Mouse (Mus musculus) MEL (cell line): ENCODE results near the gene Ak5.

ENCODE experiments used
- CTCF ChIP-seq, 3 experiments: IDR thresholded peaks in 2 of 3; conservative IDR thresholded peaks in 1 of 3; 2 replicates each; pipeline ENCODE4 v1.5.1; 2011 to 2012; ENCODE audit warnings: low read length in 3 of 3, low read depth in 2 of 3, mild to moderate bottlenecking in 2 of 3, improper control_type of control experiment in 1 of 3, inconsistent platforms in 1 of 3, mixed read lengths in 1 of 3, moderate library complexity in 1 of 3; ENCODE audit not compliant: control insufficient read depth in 1 of 3, insufficient read depth in 1 of 3, poor library complexity in 1 of 3, severe bottlenecking in 1 of 3
- EP300 ChIP-seq, 2 experiments: IDR thresholded peaks; 2 replicates each; pipeline ENCODE4 v1.6.1; 2011; ENCODE audit warnings: improper control_type of control experiment in 2 of 2, low read length in 2 of 2, low read depth in 1 of 2, mild to moderate bottlenecking in 1 of 2
- ETS1 ChIP-seq: IDR thresholded peaks from 2 replicates; pipeline ENCODE4 v1.6.1; 2012; ENCODE audit warnings: low read depth, mild to moderate bottlenecking, inconsistent platforms, low read length, improper control_type of control experiment, moderate library complexity
- HCFC1 ChIP-seq: IDR thresholded peaks from 2 replicates; pipeline ENCODE4 v1.6.1; 2012; ENCODE audit warnings: low read depth, mild to moderate bottlenecking, inconsistent platforms, low read length, improper control_type of control experiment, moderate library complexity
- POLR2A ChIP-seq, 2 experiments: IDR thresholded peaks; 2 replicates each; pipeline ENCODE4 v1.6.1; 2011 to 2012; ENCODE audit warnings: low read length in 2 of 2, mild to moderate bottlenecking in 2 of 2, control low read depth in 1 of 2, improper control_type of control experiment in 1 of 2, low read depth in 1 of 2, moderate library complexity in 1 of 2; ENCODE audit not compliant: control insufficient read depth in 1 of 2, insufficient read depth in 1 of 2, poor library complexity in 1 of 2
- SMC3 ChIP-seq: IDR thresholded peaks from 2 replicates; pipeline ENCODE4 v1.6.1; 2011; ENCODE audit warnings: low read depth, low read length, improper control_type of control experiment
- TAL1 ChIP-seq: IDR thresholded peaks from 2 replicates; pipeline ENCODE4 v1.6.1; 2012; ENCODE audit warnings: mild to moderate bottlenecking, inconsistent platforms, low read length, moderate library complexity, mixed read lengths
- USF2 ChIP-seq, 2 experiments: IDR thresholded peaks; 2 replicates each; pipeline ENCODE4 v1.6.1; 2011 to 2012; ENCODE audit warnings: improper control_type of control experiment in 2 of 2, low read length in 2 of 2, borderline replicate concordance in 1 of 2, inconsistent platforms in 1 of 2, low read depth in 1 of 2, mild to moderate bottlenecking in 1 of 2; ENCODE audit not compliant: insufficient read depth in 1 of 2
- ZMIZ1 ChIP-seq: IDR thresholded peaks from 2 replicates; pipeline ENCODE4 v1.6.1; 2012; ENCODE audit warnings: low read depth, mild to moderate bottlenecking, inconsistent platforms, low read length, improper control_type of control experiment, moderate library complexity

- TF ChIP-seq CTCF (IDR thresholded peaks at IDR 0.05 in 2 of 3, conservative IDR thresholded peaks at IDR 0.05 in 1 of 3; ENCODE audit: control insufficient read depth in 1 of 3, insufficient read depth in 1 of 3, low read depth in 2 of 3, low read length in 3 of 3, poor library complexity in 1 of 3, severe bottlenecking in 1 of 3) (no peak), ETS1 (no peak), POLR2A (IDR thresholded peaks at IDR 0.05; ENCODE audit: control insufficient read depth in 1 of 2, insufficient read depth in 1 of 2, low read depth in 1 of 2, low read length in 2 of 2, poor library complexity in 1 of 2) (no peak), TAL1 (no peak), HCFC1 (no peak), SMC3 (no peak), ZMIZ1 (no peak), EP300 (IDR thresholded peaks at IDR 0.05; ENCODE audit: low read depth in 1 of 2, low read length in 2 of 2) (no peak), USF2 (IDR thresholded peaks at IDR 0.05; ENCODE audit: borderline replicate concordance in 1 of 2, insufficient read depth in 1 of 2, low read depth in 1 of 2, low read length in 2 of 2) (no peak)
Measured at GRCm38 (mm10) chr3:152480336-152480735, 187.8 kb downstream of the Ak5 start.
